Mouse (Mus musculus) bone marrow macrophage, adult 2 months (primary cell): Measurements from ENCODE around the gene Esr2.

Source experiments
- CTCF ChIP-seq: IDR thresholded peaks from 2 replicates; pipeline ENCODE4 v1.5.1; 2012; ENCODE audit warnings: low read depth, mild to moderate bottlenecking, low read length, moderate library complexity
- POLR2A ChIP-seq: IDR thresholded peaks from 2 replicates; pipeline ENCODE4 v1.6.1; 2012; ENCODE audit warnings: mild to moderate bottlenecking, low read depth, low read length, borderline replicate concordance

- no peak for TF ChIP-seq CTCF
- no peak for TF ChIP-seq POLR2A
These were observed 11.4 kb downstream of the Esr2 start for GRCm38 (mm10) chr12:76165641-76166040.
